15 mouse cellular contexts compared by ENCODE assay signal in the genomic region with DNA sequence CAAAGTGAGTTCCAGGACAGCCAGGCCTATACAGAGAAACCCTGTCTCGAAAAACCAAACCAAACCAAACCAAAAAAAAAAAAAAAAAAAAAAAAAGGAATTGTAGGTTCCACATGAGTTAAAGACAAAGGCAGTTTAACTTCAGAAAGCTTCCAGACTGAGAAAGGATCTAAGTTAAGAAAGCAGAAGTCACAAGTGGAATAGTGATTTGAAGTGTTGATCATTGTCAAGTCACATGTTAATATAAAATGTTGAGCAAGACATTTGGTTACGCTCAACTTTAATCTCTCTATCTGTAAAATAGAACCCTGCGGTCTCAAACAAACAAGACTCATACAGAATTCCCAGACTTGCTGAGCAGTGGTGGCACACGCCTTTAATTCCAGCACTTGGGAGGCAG.
"Had no signal": no experiment of that assay in that cellular context is flagged by ENCODE, and none has a peak within 500 bp of the region (broad histone marks: within the 10 kb centered on the region; RNA-seq: fewer than 3 reads in every experiment).

No protein-coding gene starts in this region.

- DNase-seq: gastrocnemius, adult 2 months; gastrocnemius, postnatal 10 days; gastrocnemius, postnatal 25 days; heart, adult 18-20 months; heart, postnatal 10 days; kidney, adult 11 months; kidney, adult 8-10 months; kidney, postnatal 10 days; kidney, postnatal 25 days; kidney, postnatal 4 days; layer of hippocampus, postnatal 36 days; liver; liver, embryonic 13.5 days had no signal

- ATAC-seq: hindbrain, postnatal 0 days; intestine, embryonic 16.5 days had no signal
